Mouse (Mus musculus) layer of hippocampus, postnatal 36 days (tissue): ENCODE results near the gene Itpr1. TPM values are rescaled to one million over a fixed set of nuclear protein-coding genes. Genes with fewer than 3 reads are reported as not detected.

ENCODE experiments used
- DNase-seq, 2 experiments: peaks; one replicate each; pipeline ENCODE4 v3.0.0; 2022
- total RNA-seq, 2 experiments: library from RNA; stranded (reverse); gene quantifications; 2 replicates each; pipeline ENCODE4 v1.2.3; 2021

Itpr1 gene
- total RNA-seq, 2 experiments from 2014 or later = 290 to 296 TPM

- no peak for DNase-seq
Observed at GRCm38 (mm10) chr6:108214294-108214925, 1.5 kb downstream of the Itpr1 start.

DNA sequence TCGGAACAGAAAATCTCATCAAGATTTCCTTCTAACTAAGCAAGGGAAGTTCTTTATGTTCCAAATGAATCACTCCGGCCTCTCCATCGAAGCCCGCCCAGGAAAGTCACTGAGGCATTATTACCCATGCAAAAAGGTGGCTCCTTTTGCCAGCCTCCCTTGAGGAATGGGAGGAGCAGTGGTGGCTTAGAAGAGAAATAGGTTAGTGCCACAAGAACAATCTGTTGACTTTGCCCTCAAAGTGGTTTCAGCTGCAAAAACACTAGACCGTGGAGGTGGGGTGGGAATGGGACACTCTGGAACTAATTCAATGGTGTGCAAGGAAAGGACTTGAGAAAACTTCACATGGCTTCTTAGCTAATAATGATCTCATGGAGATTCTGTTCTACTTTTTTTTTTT lies 3.2 kb downstream of the Itpr1 start:
- no peak for DNase-seq

GRCm38 (mm10) chr6:108216832-108217231 lies 3.9 kb downstream of the Itpr1 start:
- no peak for DNase-seq

DNA sequence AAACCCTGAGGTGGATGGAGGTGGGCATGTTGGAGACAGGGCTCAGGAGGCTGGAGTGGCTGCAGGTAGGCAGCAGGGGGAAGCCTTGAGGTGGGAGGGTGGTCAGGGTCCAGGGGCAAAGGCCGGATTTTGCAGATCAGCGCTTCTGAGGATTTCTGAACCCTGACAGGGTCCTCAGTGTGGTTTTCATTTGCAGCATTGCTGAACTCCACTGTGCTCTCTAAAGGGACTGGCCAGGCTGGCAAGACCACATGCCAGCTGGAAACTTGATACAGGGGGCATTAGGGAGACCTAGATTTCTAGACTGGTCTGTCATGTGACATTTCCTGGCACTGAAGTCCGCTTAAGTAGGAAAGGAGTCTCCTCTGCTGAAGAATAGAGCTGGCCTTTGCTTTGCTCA lies 5.1 kb downstream of the Itpr1 start:
- DNase-seq = no peak

GRCm38 (mm10) chr6:108222435-108222834 lies 9.5 kb downstream of the Itpr1 start:
- DNase-seq = no peak

- no peak for DNase-seq
Observed at GRCm38 (mm10) chr6:108222875-108223274, 10.0 kb downstream of the Itpr1 start.

DNA sequence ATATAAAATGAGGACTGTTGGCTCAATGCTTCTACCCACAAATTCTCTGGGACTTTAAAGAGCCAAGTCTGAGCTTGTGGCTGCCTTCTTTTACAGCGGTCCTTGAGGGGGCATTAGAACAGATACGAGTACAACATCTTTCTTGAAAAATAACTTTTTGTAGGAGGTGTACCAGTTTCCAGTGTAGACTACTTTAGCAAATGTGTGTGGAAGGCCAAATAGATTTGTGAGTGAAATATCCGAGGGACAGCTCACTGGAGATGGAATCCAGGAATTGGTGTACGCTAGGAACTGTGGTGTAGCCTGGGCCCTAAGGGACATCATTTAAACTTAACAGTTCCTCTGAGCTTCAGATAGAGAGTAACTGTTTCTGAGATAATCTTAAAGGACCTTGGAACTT lies 11.5 kb downstream of the Itpr1 start:
- DNase-seq = no peak

DNA sequence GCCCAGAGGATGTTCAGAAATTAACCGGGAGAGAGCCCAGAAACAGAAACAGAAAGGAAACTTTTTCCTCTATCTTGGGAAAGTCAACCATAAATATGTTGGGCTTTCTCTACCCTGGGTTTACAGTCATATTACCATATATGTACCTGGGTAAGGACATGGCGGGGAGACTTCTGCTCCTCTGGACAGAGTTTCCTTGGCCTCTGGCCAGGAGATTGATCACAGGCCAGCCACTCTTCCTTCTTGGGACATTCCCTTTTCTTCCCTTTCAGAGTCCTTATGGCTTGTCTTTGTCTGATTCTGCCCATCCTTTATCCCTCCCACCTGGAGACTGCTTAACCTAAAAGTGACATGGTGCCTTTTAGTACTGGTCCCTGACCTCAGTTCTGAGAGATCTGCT lies 12.1 kb downstream of the Itpr1 start:
- no peak for DNase-seq

DNA sequence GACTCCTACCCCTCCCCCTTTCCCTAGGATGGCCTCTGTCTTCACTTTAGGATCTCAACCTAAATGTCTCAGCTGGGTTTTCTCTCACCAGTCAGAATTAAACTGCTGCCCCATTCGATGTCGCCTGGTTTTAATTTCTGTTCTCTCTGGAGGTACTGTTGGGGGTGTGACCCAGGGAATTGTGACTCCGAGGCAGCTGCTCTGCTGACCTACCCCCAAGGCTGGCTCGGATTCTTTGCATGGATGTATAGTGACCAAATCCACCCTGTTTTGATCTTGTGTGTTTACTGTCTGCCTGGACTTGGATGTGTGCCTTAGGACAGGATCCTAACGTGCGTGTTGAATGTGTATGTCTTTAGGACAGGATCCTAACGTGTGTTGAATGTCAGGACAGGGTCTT lies 13.3 kb downstream of the Itpr1 start:
- no peak for DNase-seq

- no peak for DNase-seq
Observed at GRCm38 (mm10) chr6:108227461-108227860, 14.6 kb downstream of the Itpr1 start.

GRCm38 (mm10) chr6:108228048-108228447 lies 15.2 kb downstream of the Itpr1 start:
- no peak for DNase-seq

DNA sequence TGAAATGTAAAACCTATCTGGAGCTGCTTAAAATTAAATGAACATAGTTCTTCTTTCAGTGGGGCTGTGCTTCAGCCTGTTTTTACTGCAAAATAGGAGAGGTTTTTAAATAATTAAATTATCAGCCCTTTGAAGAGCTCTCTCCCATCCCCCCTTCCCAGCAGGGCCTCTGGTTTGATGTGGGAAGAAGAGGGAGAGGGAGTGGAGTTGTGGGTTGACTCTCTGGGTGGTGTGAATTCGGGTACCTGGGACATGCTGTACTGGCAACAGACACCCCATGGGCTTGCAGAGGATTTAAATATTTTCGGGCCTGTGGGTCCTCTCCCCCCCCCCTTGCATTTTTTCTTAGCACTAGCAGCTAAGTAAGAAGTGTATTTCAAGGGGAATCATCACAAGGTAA lies 15.7 kb downstream of the Itpr1 start:
- DNase-seq = no peak

DNA sequence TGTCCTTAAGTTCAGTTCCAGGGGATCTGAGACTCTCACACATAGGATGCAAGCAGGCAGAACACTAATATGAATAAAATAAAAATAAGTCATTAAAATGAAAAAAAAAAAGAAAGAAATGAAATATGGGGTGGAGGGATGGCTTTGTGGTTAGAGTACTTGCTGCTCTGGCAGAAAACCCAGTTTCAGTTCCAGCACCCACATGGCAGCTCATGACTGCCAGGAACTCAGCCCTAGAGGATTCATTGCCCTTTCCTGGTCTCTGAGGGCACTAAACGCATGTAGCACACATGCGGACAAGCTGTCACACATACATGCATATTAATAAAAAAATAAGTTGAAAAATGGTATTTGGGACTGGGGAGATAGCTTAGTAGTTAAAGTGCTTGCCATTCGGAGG lies 17.7 kb downstream of the Itpr1 start:
- no peak for DNase-seq

- DNase-seq = no peak
Observed at GRCm38 (mm10) chr6:108231892-108232710, 19.2 kb downstream of the Itpr1 start.

GRCm38 (mm10) chr6:108233070-108233469 lies 20.2 kb downstream of the Itpr1 start:
- DNase-seq = no peak

- no peak for DNase-seq
Observed at GRCm38 (mm10) chr6:108234536-108234935, 21.6 kb downstream of the Itpr1 start.

- no peak for DNase-seq
Observed at GRCm38 (mm10) chr6:108235680-108236123, 22.8 kb downstream of the Itpr1 start.

- no peak for DNase-seq
Observed at GRCm38 (mm10) chr6:108236411-108236921, 23.6 kb downstream of the Itpr1 start.

DNA sequence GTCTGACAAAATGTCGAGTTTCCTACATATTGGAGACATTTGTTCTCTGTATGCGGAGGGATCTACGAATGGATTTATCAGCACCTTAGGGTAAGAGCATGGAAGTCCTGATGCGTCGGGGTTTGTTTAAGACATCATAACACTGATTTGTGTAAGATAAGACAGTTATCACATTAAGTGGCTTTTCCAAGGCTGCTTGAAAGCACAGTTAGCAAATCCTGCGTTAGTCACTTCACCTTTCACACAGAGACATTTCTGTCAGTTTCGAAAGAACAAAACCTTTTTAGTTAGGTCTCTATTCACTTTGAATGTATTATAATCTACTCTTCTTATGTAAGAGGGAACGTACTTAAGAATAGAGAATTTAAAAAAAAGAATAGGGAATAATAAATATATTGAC lies 24.1 kb downstream of the Itpr1 start:
- no peak for DNase-seq

DNA sequence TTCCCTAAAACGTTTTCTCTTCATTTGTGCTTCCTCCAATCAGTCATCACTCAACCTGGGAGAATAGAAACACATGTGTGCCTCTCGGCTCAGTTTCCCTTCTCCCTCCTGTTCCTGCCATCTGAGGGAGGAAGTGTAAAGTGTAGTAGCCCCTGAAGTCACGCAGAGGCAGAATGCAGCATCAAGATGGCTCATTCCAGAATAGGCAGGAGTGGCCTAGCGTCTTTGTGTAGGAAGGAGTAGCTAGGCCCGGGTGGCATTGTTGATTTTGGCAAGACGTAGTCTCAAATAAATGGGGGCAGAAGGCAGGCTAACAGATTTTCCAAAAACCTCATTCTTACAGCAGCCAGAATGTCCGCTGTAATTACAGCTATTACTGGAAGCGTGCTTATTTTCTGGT lies 24.7 kb downstream of the Itpr1 start:
- peak in 1 of 2 experiments; percentile 33 for DNase-seq

- DNase-seq = no peak
Observed at GRCm38 (mm10) chr6:108238011-108238410, 25.1 kb downstream of the Itpr1 start.

GRCm38 (mm10) chr6:108239056-108239455 lies 26.2 kb downstream of the Itpr1 start:
- DNase-seq = no peak

DNA sequence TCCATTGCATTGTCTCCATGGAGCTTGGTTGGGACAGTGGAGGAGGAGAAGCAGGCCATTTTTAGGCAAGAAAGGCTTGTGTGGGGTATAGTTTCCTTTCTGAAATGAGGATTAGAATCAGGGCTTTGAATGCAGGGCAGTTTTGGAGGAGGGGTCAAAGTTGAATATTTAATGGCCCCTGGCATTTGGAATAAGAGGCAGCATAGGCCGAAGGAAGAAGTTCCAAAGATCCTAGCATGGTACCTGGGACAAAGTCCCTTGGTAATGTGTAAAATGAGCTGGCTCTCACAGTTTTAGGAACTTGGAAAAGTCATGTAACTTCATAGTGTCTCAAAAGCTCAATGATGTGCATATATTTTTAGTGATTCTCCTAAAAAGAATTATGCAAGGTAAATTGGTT lies 27.1 kb downstream of the Itpr1 start:
- DNase-seq = no peak

DNA sequence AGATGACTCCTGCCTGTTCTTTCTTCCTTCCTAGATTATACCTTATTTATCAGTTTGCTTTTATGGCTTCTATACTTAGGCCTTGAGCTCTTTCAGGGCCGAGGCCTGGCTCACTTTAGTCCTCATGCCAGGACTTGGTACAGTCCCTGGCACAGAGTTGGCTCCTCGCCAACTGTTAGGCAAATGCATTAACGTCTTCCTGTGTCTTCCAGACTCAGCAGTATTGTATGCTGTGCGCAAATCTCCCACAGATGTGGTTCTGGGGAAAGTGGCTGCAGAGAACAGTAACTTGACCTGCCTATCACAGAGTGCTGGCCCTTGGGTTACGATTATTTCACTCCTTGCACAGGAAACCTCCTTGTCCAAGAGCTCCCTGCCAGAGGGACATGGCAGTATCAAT lies 27.9 kb downstream of the Itpr1 start:
- DNase-seq = no peak
